Mouse (Mus musculus) liver, adult 2 months (tissue): ENCODE measurements around the gene Yeats4.

Experiments
- CTCF ChIP-seq: fragments of 200-500 bp; IDR thresholded peaks from 2 replicates; pipeline ENCODE4 v1.5.1; 2011; ENCODE audit warnings: low read depth, low read length, control low read depth
- POLR2A ChIP-seq: fragments of 200-500 bp; IDR thresholded peaks from 2 replicates; pipeline ENCODE4 v1.6.1; 2011; ENCODE audit warnings: low read length, control low read depth; ENCODE audit not compliant: insufficient read depth; ENCODE audit errors: extremely low read depth

DNA sequence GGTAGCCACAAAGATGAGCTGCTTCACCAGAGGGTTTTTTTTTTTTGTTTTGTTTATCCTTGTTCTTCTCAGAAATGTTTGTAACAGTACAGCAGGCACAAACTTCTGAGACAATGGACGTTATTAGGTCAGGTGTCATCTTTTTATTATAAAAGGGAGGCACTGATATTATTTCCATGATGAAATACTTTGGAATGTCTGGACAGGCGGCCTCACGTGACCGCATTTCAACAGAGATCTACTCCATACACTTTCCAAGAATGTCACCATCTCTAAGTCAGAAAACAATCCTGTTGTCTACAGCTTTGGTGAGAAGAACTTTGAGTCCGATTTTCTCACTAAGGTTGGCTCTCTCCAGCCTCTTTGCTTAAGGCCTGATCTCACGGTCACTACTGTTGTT, 13.3 kb downstream of the Yeats4 start:
- TF ChIP-seq CTCF (no peak), POLR2A (no peak)
